Mouse (Mus musculus) adipocyte (in vitro differentiated cells): Measurements from ENCODE around the gene Rab3c.
A peak's percentile ranks its signal among the peaks of the same experiment; 100 is the strongest.

Experiments used
- DNase-seq: peaks from one replicate; pipeline ENCODE4 v3.0.0-alpha.2; 2016; ENCODE audit warnings: low spot score

Rab3c gene

DNA sequence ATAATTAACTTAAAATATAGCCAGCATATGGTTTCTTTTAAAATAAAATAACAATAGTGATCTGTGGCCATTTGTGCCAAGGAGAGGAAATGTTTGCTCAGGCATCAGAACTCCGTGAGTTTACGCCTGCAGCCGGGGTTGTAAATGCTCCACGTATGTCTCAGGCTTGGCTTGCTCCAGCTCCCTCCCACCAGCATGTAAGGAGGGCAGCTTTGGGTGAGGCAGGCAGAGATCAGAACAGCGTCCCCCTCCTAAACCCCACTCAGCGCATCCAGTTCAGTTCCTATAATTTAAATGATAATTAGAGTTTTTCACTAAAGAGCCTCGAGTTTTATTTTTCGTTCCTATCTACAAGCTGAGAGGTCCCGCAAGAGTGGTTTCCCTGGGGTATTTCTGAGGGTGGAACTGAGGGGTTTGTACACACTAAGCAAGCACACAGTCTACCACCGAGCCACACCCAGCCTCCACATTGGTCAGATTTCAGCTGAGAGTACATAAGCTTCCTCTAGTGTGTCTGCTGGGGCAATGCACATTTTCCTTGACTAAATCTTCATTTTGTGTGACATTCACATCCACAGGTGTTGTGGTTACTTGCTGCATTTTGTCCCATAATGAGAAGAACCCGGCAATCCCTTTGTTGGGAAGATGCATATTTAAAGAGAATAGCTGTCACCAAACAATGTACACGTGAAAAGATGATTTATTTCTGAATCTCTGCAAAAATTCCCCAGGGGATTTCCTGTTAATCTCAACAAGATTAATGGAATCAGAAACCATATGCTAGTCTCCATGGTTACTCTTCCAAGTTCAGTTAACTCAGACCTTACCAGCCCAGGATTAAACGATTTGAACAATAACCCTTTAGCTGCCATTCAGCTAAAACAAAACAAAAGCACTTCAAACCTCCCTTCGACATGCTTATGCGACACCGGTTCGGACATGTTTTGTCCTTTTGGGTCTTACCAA lies 186.8 kb downstream of the Rab3c start:
- DNase-seq: no peak

- no peak for DNase-seq
These were observed 196.8 kb downstream of the Rab3c start for GRCm38 (mm10) chr13:110083961-110084360.

DNA sequence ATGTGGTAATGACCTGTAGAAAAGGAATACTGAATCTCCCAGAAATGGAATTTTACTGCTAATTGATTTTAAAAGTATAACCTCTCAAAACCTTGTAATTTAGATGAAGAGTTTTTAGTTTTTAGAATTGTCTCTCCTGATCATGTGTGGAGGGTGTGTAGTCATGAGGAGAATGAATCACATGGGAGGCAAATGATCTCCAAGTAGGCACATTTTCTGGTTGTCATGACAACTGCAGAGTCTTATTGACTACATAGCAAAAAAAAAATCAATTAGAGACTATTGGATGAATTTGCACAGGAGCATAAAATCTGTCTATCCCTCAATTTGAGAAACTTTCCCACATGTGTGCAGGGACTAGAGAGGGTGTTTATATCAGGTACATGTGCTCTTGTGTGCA lies 199.6 kb downstream of the Rab3c start:
- no peak for DNase-seq

DNA sequence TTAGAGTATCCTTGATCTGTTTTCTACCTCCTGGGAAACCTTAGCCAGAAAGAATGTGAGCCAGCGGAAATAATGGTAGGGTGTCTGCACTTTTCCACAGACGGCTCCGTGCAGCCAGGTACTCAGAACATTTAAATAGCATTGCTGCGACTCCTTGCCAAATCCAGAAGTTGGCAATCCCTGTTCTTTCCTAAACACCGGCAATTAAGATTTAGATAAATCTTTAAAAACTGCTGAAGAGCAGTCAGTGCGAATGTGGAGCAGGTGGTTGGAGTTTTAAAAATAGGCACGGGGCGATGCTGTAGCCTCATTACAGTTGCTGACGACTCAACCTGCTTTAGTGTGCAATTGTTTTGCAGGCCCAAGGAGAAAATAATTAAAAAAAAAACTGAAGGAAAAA lies 205.2 kb downstream of the Rab3c start:
- no peak for DNase-seq

GRCm38 (mm10) chr13:110074180-110074579 lies 206.6 kb downstream of the Rab3c start:
- no peak for DNase-seq

- DNase-seq: peak; percentile 10
These were observed 213.6 kb downstream of the Rab3c start for GRCm38 (mm10) chr13:110067149-110067548.

DNA sequence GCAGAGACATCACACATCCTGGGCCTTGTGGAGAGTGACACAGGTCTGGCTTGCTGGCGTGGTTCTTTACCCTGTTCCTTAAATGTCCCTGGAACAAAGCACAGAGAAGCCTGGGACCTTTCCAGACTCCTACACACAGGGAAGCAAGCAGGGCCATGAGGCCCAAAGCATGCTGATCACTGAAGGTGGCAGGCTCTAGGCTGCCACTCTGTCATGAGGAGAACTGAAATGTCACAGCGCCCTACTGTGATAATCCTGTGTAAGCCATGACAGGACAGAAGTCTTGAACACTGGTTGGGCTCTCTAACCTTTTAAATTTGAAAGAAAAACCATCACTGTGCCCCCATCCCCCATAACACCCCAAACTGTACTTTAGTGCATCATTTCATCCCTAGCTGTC lies 214.1 kb downstream of the Rab3c start:
- DNase-seq: no peak

- DNase-seq: peak; percentile 88
These were observed 217.9 kb downstream of the Rab3c start for GRCm38 (mm10) chr13:110062835-110063411.

- no peak for DNase-seq
These were observed 218.5 kb downstream of the Rab3c start for GRCm38 (mm10) chr13:110062288-110062687.

DNA sequence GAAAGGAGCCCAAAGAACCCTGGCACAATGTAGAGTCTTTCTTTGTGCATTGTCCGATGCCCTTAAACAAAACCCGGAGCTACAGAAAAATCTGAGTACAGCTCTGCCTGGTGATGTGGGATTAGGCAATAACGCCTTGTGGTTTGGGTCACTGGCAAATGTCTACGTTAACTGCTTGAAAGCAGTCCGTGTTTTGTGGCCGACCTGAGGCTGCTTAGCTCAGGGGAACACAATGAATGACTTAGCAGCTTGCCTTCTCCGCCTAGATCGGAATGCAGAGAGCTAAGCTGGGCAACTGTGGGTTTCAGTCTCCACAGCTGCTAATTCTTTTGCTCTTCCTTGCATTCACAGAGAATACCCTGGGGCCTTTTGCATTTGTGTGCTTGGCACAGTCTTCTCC lies 226.3 kb downstream of the Rab3c start:
- no peak for DNase-seq

DNA sequence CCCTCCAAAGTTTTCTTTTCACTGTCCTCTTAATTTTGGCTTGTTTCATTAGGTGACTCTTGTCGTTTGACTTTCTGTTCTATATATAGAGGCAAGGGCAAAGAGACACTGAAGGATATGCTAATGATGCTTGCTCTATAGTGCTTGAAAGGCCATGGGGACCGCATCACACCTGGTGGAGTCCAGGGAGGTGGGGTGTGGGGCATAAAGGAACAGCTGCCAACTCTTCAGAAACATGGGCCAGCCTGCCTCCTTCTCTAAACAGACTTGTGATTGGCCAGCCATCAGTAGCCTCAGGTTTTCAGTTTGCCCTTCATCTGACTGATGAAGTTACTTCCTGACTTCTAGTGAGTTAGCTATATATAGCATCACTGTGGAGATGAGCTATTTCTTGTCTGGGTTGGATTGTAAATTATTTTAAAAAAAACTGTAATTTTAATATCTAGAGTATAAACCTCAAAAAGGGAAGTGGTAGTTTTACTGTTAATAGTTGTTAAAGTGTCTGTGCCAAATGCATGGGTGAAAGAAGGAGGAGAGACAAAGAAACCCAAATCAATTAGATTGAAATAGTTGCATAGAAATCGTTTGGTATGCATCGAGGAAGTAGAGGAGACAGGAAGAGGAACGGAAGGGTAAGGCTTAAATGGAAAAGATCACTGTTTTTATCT lies 231.9 kb downstream of the Rab3c start:
- no peak for DNase-seq

DNA sequence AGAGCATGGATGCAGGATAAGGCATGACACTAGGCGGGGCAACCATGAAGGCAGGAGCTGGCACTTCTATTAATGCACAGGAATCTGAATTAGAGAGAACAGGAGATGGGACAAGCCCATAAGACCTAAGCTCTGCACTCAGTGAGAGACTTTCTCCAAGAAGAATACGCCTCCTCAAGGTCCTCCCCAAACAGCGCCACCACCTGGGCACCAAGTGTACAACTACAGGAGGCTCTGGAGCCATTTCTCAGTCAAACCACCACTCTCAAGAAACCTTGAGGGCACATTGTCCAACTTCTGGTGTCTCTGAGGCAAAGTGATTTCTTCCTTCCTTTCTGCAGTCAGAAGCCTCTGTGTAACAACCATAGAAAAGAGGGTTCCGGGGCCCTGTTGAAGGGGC lies 236.4 kb downstream of the Rab3c start:
- no peak for DNase-seq

DNA sequence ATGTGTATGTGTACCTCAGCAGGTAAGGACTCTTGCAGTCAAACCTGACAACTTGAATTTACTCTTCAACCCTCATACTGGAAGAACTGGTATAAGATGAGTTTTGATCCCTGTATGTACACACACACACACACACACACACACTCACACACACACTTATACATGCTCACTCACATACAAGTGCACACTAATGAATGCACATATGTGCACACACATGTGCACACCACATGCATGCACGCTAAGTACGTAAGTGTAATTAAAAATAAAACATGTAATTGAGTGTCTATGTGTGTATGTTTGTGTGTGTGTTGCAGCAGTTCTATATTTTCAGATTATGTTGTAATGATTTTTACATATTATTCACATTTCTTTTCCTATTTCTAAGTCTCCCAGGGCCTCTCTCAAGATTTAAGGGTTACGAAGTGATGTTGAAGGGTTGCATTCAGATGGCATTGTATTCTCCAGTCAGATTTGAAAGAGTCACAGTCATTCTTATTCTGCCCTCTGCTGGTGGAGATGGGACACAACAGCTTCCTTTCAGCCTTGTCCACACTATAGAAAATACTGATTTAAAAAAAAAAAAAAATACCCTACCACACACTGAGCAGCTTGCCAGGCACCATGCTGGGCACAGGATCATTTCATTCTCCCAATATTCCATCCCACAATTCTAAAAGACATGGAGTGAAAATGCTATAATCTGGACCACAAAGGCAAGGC lies 240.9 kb downstream of the Rab3c start:
- peak; percentile 24 for DNase-seq

DNA sequence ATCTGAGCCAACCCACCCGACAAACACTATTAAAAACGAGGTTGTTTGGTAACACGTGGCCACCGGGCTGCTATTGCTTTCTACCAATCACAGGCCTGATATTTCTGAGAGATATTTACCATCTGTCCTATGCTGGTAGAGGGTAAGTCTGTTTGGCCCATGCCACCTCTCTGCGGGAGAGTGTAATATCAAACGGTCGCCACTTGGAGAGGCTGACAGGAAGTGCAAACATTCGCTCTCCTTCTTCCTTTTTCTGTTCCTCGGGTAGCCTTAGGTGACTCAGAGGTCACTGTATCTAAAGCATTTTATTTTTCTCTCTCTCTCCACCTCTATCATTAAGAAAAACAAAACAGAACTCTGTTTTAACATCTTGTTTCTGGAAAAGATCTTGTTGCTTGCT lies 241.6 kb downstream of the Rab3c start:
- DNase-seq: no peak

GRCm38 (mm10) chr13:110038521-110038920 lies 242.3 kb downstream of the Rab3c start:
- no peak for DNase-seq

DNA sequence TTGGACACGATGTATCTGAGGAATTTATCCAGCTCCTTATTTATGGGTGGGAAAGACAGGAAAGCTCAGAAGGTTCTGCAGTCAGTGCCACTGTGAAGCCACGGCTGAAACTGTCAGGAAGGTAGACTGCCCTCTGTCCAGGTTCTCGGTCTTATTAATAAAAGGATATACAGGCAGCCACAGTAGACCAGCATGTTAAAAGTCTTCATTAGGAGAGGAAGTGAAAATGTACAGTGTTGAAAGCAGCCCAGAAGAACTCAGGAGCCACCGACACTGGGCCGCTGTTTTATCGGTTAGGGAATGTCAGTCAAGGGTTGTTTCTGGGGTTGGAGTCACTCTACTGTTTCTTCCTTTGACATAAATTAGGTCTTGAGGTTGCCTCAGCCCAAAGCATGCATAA lies 245.9 kb downstream of the Rab3c start:
- DNase-seq: no peak

GRCm38 (mm10) chr13:110034041-110034440 lies 246.8 kb downstream of the Rab3c start:
- no peak for DNase-seq

GRCm38 (mm10) chr13:110031886-110032285 lies 248.9 kb downstream of the Rab3c start:
- DNase-seq: no peak

DNA sequence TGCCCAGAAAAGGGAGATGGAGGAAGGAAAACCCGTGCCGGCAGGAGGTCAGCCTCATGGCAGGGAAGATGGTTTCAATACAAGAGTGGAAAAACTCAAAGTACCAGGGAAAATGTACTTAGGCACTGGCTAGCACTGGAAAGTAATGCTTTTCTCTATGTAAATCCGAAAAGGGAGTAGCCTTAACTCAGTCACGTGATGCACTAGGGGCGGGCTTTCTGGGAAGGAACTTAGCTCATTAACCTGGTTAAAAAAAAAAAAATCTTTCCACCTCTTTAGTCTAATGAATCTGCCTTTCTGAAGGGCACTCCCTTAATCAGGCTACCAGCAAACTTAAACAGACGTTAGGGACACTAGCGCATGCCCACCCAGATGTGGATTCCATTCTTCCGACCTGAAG lies 249.7 kb downstream of the Rab3c start:
- DNase-seq: no peak

- DNase-seq: no peak
These were observed 256.2 kb downstream of the Rab3c start for GRCm38 (mm10) chr13:110024381-110025161.

DNA sequence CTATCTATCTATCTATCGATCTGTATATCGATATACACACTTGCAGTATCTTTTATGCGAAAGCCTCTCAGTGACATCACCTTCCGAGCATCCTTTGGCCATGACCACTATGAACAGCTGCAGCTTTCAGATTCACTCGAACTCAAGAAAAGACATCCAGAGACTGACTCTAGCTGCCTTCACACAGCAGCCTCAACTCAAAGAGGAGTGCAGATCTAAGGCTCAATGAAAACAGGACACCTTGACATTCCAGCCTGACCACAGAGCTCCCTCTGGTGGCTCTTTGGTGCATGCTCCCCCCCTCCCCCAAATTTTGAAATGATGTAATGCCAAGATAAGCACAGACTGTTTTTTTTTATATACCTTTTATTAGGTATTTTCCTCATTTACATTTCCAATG lies 257.8 kb downstream of the Rab3c start:
- DNase-seq: peak; percentile 40

DNA sequence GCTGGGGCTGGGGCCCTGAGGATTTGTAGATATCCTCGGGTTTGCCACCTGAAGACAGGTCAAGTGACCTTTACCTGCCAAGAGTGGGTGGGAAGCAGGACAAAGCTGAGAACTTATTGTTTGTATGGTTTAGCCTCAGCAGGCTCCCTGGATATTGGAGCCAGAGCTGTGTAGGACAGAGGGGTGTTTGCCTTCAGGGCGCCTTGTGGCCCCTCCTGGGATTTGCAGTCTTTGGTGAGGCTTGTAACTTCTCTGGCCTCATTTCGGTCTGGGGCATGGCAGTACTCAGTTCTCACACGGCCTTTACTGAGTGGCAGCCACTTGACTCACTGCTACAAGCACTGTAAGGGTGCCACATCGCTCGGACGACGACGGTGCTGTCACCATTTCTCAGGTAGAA lies 261.0 kb downstream of the Rab3c start:
- no peak for DNase-seq
